In the genomic region with DNA sequence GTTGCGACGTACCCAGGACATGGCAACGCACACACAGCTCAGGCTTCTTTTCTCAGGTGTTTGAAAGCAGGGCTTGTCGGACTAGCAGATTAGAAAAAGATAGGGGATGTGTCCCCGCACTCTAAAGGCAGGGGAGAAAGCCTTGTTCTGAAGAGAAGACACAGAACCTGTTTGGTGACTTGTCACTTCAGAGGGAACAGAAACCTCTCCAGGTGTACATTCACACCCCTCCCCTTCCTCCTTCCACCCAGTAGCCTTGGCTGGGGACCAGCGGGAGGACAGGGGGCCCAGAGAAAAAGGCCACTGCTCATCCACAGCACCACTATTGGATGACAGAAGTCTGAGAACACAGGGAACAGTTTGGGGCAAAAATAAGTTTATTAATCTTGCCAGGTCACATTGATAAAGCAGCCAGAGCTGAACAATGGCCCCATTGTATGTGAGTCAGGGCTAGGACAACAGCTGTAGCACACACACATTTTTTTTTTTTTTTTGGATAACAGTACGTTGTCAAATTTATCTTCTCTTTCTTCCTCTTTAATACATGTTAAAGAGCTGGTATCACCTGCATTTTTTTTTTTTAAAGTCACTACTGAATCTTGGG, we compare ENCODE assay signal across 14 mouse cellular contexts. TPM values are rescaled to one million over a fixed set of nuclear protein-coding genes. Genes with fewer than 3 reads are reported as not detected.
A peak's percentile ranks its signal among the peaks of the same experiment; 100 is the strongest.
DNase-seq lines count a peak whose midpoint lies in the region; ATAC-seq and TF ChIP-seq lines count a peak whose summit lies in the region.
"Had no signal": no experiment of that assay in that cellular context is flagged by ENCODE, and none has a peak within 500 bp of the region (broad histone marks: within the 10 kb centered on the region; RNA-seq: fewer than 3 reads in every experiment).

No protein-coding gene starts in this region.

- H3K9ac ChIP-seq in heart, embryonic 13.5 days, result no peak overlapping the region
- no peak overlapping the region for H3K9ac ChIP-seq in ES-E14 (ENCODE audit: insufficient read depth, low read depth, low read length, poor library complexity, severe bottlenecking)
- no peak overlapping the region for H3K9ac ChIP-seq in kidney, embryonic 14.5 days (ENCODE audit: low read depth, low read length)
- H3K9ac ChIP-seq: forebrain, embryonic 15.5 days; hindbrain, embryonic 14.5 days had no signal

- H3K27me3 ChIP-seq in heart, embryonic 13.5 days (replicated peaks), result peaks cover 12% of the 10 kb centered on the region
- no peaks in the 10 kb centered on the region for H3K27me3 ChIP-seq in small intestine, adult 2 months (ENCODE audit: control insufficient read depth, insufficient read depth, low read length)
- peaks cover 10% of the 10 kb centered on the region for H3K27me3 ChIP-seq in kidney, embryonic 14.5 days (ENCODE audit: control insufficient read depth, insufficient read depth, low read length)
- H3K27me3 ChIP-seq: forebrain, embryonic 15.5 days; Patski had no signal

- H3K4me2 ChIP-seq in heart, embryonic 13.5 days, result no peak overlapping the region
- no peak overlapping the region for H3K4me2 ChIP-seq in kidney, embryonic 14.5 days (replicated peaks; ENCODE audit: low read depth, low read length)
- H3K4me2 ChIP-seq: forebrain, embryonic 15.5 days; hindbrain, embryonic 14.5 days had no signal

- peaks cover 48% of the 10 kb centered on the region for H3K4me1 ChIP-seq in heart, embryonic 13.5 days
- peaks cover 12 to 18% of the 10 kb centered on the region in 2 experiments; a peak in 3 of 4 replicates for H3K4me1 ChIP-seq in ES-E14 (ENCODE audit: control insufficient read depth in 2 of 2, insufficient read depth in 2 of 2, low read length in 2 of 2, poor library complexity in 1 of 2)
- H3K4me1 ChIP-seq in small intestine, adult 2 months (ENCODE audit: control insufficient read depth, insufficient read depth, insufficient read length, low read length), result peaks cover 12% of the 10 kb centered on the region
- peaks cover 5% of the 10 kb centered on the region; the same call in 1 of the 2 replicates for H3K4me1 ChIP-seq in kidney, embryonic 14.5 days (ENCODE audit: control insufficient read depth, insufficient read depth, low read length)

- WGBS in heart, embryonic 13.5 days, result 46% methylated on average over 7 of the region's 7 CpGs
- WGBS in small intestine, adult 2 months, result 28% methylated on average over 7 of the region's 7 CpGs
- WGBS in kidney, embryonic 14.5 days, result 68% methylated on average over 7 of the region's 7 CpGs

- in situ Hi-C loops in ES-E14 (cut with MboI; ENCODE audit: low sequenced_read_pairs in 2 of 2, unreplicated experiment in 2 of 2), result no loop called here

- TF ChIP-seq POLR2A in small intestine, adult 2 months (IDR thresholded peaks at IDR 0.05; ENCODE audit: low read depth, low read length), result no peak

- no peak for ATAC-seq in heart, embryonic 13.5 days (ENCODE audit: extremely low read depth, insufficient number of reproducible peaks, low FRiP score, low TSS enrichment)
- ATAC-seq in kidney, embryonic 14.5 days (ENCODE audit: low FRiP score, low TSS enrichment), result no peak
- ATAC-seq: forebrain, embryonic 15.5 days; Patski had no signal

- H3K27ac ChIP-seq in heart, embryonic 13.5 days (replicated peaks), result peak overlapping the region; percentile 93; the same call in 1 of the 2 replicates
- H3K27ac ChIP-seq in ES-E14 (ENCODE audit: insufficient read depth, low read depth, low read length, poor library complexity, severe bottlenecking), result no peak overlapping the region; the same call in 1 of the 2 replicates
- peak overlapping the region; percentile 17 for H3K27ac ChIP-seq in small intestine, adult 2 months (ENCODE audit: insufficient read depth, low read depth, low read length)
- no peak overlapping the region for H3K27ac ChIP-seq in kidney, embryonic 14.5 days (ENCODE audit: low read depth, low read length)
- H3K27ac ChIP-seq: forebrain, embryonic 15.5 days; hindbrain, embryonic 14.5 days had no signal

- peaks cover 8% of the 10 kb centered on the region; the same call in 1 of the 2 replicates for H3K36me3 ChIP-seq in heart, embryonic 13.5 days
- no peaks in the 10 kb centered on the region for H3K36me3 ChIP-seq in ES-E14 (ENCODE audit: control insufficient read depth, insufficient read depth, low read length, poor library complexity, severe bottlenecking)
- H3K36me3 ChIP-seq in small intestine, adult 2 months (ENCODE audit: control insufficient read depth, insufficient read depth, low read length), result peaks cover 5% of the 10 kb centered on the region
- no peaks in the 10 kb centered on the region for H3K36me3 ChIP-seq in kidney, embryonic 14.5 days (ENCODE audit: control insufficient read depth, insufficient read depth, low read length)
- H3K36me3 ChIP-seq: forebrain, embryonic 15.5 days had no signal

- no peak for DNase-seq in heart, postnatal 14 days
- no peak for DNase-seq in ES-E14 (ENCODE audit: low read depth, low spot score)
- peak; percentile 28 for DNase-seq in heart, postnatal 4 days
- DNase-seq in frontal cortex, postnatal 10 days (ENCODE audit: low spot score in 2 of 2), result no peak
- no peak for DNase-seq in adrenal gland, adult 2 months
- DNase-seq: cerebellum, postnatal 10 days; gastrocnemius, postnatal 14 days; left cerebral cortex, postnatal 4 days had no signal

- no peak overlapping the region for H3K4me3 ChIP-seq in heart, embryonic 13.5 days
- H3K4me3 ChIP-seq in ES-E14 (ENCODE audit: insufficient read depth in 1 of 2, low read depth in 1 of 2, low read length in 2 of 2, poor library complexity in 1 of 2, severe bottlenecking in 1 of 2), result no peak overlapping the region
- no peak overlapping the region for H3K4me3 ChIP-seq in small intestine, adult 2 months (ENCODE audit: low read depth, low read length)
- H3K4me3 ChIP-seq in kidney, embryonic 14.5 days (ENCODE audit: low read length), result no peak overlapping the region
- H3K4me3 ChIP-seq: forebrain, embryonic 15.5 days had no signal

- intact Hi-C loops in heart, postnatal 14 days (cut with DNase I), result no loop called here

- no peaks in the 10 kb centered on the region for H3K9me3 ChIP-seq in heart, embryonic 13.5 days
- H3K9me3 ChIP-seq in ES-E14 (ENCODE audit: control insufficient read depth, insufficient read depth, low read depth, low read length), result no peaks in the 10 kb centered on the region
- no peaks in the 10 kb centered on the region for H3K9me3 ChIP-seq in kidney, embryonic 14.5 days (ENCODE audit: control insufficient read depth, low read length)
- H3K9me3 ChIP-seq: forebrain, embryonic 15.5 days had no signal

- TF ChIP-seq CTCF in small intestine, adult 2 months (IDR thresholded peaks at IDR 0.05; ENCODE audit: extremely low read depth, insufficient read length, insufficient replicate concordance, low read depth, low read length), result no peak

TF ChIP-seq in ES-E14, 5 proteins besides CTCF, POLR2A, EP300 and RAD21:
- no peak for TF ChIP-seq ZC3H11A (IDR thresholded peaks at IDR 0.05; ENCODE audit: borderline replicate concordance, low read depth, low read length)
- TF ChIP-seq ZNF384 (IDR thresholded peaks at IDR 0.05; ENCODE audit: low read depth, low read length), result peak; percentile 56; the same call in 1 of the 2 replicates

RNA-seq across cellular contexts. Expression of gene Proser2, which starts 32.8 kb away (rescaled TPM):
- polyA plus RNA-seq in heart, embryonic 13.5 days (2015; fragmentation: Nextera tagmentation; extraction: Ambion mirVana), result 11.0 and 14.6 TPM in 2 replicates
- 10 to 100 TPM; 19.6 to 28.0 TPM for total RNA-seq in heart, postnatal 14 days (2021)
- total RNA-seq in ES-E14 (2012; rRNA removed), result 1.9 TPM in 2 replicates
- 10 to 100 TPM; 13.3 to 15.6 TPM for total RNA-seq in heart, postnatal 4 days (2021)
- polyA plus RNA-seq in small intestine, adult 2 months (2012; rRNA removed), result 9.3 and 11.8 TPM in 2 replicates
- polyA plus RNA-seq in kidney, embryonic 14.5 days (2014; fragmentation: Nextera tagmentation; extraction: Ambion mirVana), result 10.5 and 11.3 TPM in 2 replicates
- 10 to 100 TPM in 1 of 2 experiments, 1 to 10 TPM in 1; 8.7 to 18.7 TPM for total RNA-seq in adrenal gland, adult 2 months (2021)
- 12.1 and 15.6 TPM in 2 replicates for polyA plus RNA-seq in adrenal gland, adult 2 months (2012; rRNA removed)

Comparison
In these comparisons a context has a peak if more than half of its experiments do, and no peak if none do; other contexts are left out.
1. H3K27ac ChIP-seq: peak in heart, embryonic 13.5 days (single experiment) and small intestine, adult 2 months (single experiment); none in ES-E14 (single experiment) and kidney, embryonic 14.5 days (single experiment).